ENCODE assay signal across 9 mouse cellular contexts in genomic region chr13:44055573-44056491, GRCm38 (mm10).
DNase-seq lines count a peak whose midpoint lies in the region; ATAC-seq and TF ChIP-seq lines count a peak whose summit lies in the region.
"Had no signal": no experiment of that assay in that cellular context is flagged by ENCODE, and none has a peak within 500 bp of the region (broad histone marks: within the 10 kb centered on the region; RNA-seq: fewer than 3 reads in every experiment).

No protein-coding gene starts in this region.

- peak; percentile 55 for DNase-seq in gastrocnemius, adult 2 months
- DNase-seq in gastrocnemius, postnatal 14 days: no peak
- DNase-seq in kidney, postnatal 36 days: peak; percentile 75 to 88
- DNase-seq in left cerebral cortex, adult 11 months (ENCODE audit: low spot score): no peak

- 48% methylated on average over 20 of the region's 20 CpGs for WGBS in heart, embryonic 13.5 days
- WGBS in neural tube, embryonic 15.5 days: 35% methylated on average over 20 of the region's 20 CpGs

- 0 out of 2 replicates have a peak, but pooled peaks cover 2% of the 10 kb centered on the region for H3K4me1 ChIP-seq in cortical plate, adult 2 months (ENCODE audit: control insufficient read depth, insufficient read depth, low read length)
- peaks cover 62% of the 10 kb centered on the region for H3K4me1 ChIP-seq in heart, embryonic 13.5 days
- peaks cover 15% of the 10 kb centered on the region for H3K4me1 ChIP-seq in neural tube, embryonic 15.5 days

- no peaks in the 10 kb centered on the region for H3K27me3 ChIP-seq in heart, embryonic 13.5 days (replicated peaks)
- no peaks in the 10 kb centered on the region for H3K27me3 ChIP-seq in neural tube, embryonic 15.5 days (replicated peaks)

- H3K9me3 ChIP-seq in heart, embryonic 13.5 days: no peaks in the 10 kb centered on the region
- no peaks in the 10 kb centered on the region for H3K9me3 ChIP-seq in neural tube, embryonic 15.5 days (replicated peaks)

- no peak for TF ChIP-seq POLR2A in cortical plate, adult 2 months (IDR thresholded peaks at IDR 0.05; ENCODE audit: extremely low read depth, insufficient read depth, low read length)

- H3K9ac ChIP-seq in heart, embryonic 13.5 days: no peak overlapping the region
- no peak overlapping the region for H3K9ac ChIP-seq in neural tube, embryonic 15.5 days (replicated peaks)

- peak overlapping the region; percentile 72 for H3K4me3 ChIP-seq in gastrocnemius, adult 2 months
- H3K4me3 ChIP-seq in cortical plate, adult 2 months (ENCODE audit: insufficient read depth, low read length): peak overlapping the region; percentile 19; the same call in 1 of the 2 replicates
- 0 out of 2 replicates have a peak overlapping the region, but pooled peaks have one; percentile 0 for H3K4me3 ChIP-seq in heart, embryonic 13.5 days
- no peak overlapping the region for H3K4me3 ChIP-seq in neural tube, embryonic 15.5 days (replicated peaks)
- H3K4me3 ChIP-seq: erythroblast, embryonic 14.5 days had no signal

- intact Hi-C loops in gastrocnemius, adult 2 months (cut with DNase I): no loop called here
- intact Hi-C loops in gastrocnemius, postnatal 14 days (cut with DNase I; ENCODE audit: low total_unique reads): no loop called here

- peak overlapping the region; percentile 88 for H3K27ac ChIP-seq in gastrocnemius, adult 2 months
- H3K27ac ChIP-seq in cortical plate, adult 2 months (ENCODE audit: insufficient read depth, low read length): no peak overlapping the region
- peak overlapping the region; percentile 67 for H3K27ac ChIP-seq in heart, embryonic 13.5 days (replicated peaks)
- H3K27ac ChIP-seq in neural tube, embryonic 15.5 days (replicated peaks): no peak overlapping the region

- H3K4me2 ChIP-seq in heart, embryonic 13.5 days: peak overlapping the region; percentile 39
- H3K4me2 ChIP-seq in neural tube, embryonic 15.5 days: peak overlapping the region; percentile 35

- no peak; the same call in 1 of the 2 replicates for ATAC-seq in heart, embryonic 13.5 days (ENCODE audit: extremely low read depth, insufficient number of reproducible peaks, low FRiP score, low TSS enrichment)
- ATAC-seq in neural tube, embryonic 15.5 days (ENCODE audit: low FRiP score): no peak
- no peak for ATAC-seq in megakaryocyte-erythroid progenitor cell, adult 5-6 weeks (replicated peaks; ENCODE audit: low FRiP score, low TSS enrichment, poor library complexity, severe bottlenecking)

- TF ChIP-seq CTCF in gastrocnemius, adult 2 months (IDR thresholded peaks at IDR 0.05): no peak
- TF ChIP-seq CTCF in cortical plate, adult 2 months (IDR thresholded peaks at IDR 0.05; ENCODE audit: extremely low read depth, insufficient read depth, low read length): no peak

- no peaks in the 10 kb centered on the region for H3K36me3 ChIP-seq in heart, embryonic 13.5 days
- no peaks in the 10 kb centered on the region for H3K36me3 ChIP-seq in neural tube, embryonic 15.5 days

Comparison
In these comparisons a context has a peak if more than half of its experiments do, and no peak if none do; other contexts are left out.
1. DNase-seq: peak in gastrocnemius, adult 2 months (single experiment) and kidney, postnatal 36 days (2 of 2); none in gastrocnemius, postnatal 14 days (single experiment) and left cerebral cortex, adult 11 months (single experiment).
2. H3K27ac ChIP-seq: peak in gastrocnemius, adult 2 months (single experiment) and heart, embryonic 13.5 days (single experiment); none in cortical plate, adult 2 months (single experiment) and neural tube, embryonic 15.5 days (single experiment).